Mouse (Mus musculus) E14TG2a.4 (cell line): ENCODE results near the gene Col4a3bp.

ENCODE experiments used
- CTCF ChIP-seq: conservative IDR thresholded peaks from 2 replicates; pipeline ENCODE4 v1.5.1; 2014; ENCODE audit warnings: low read length
- NANOG ChIP-seq: IDR thresholded peaks from 2 replicates; pipeline ENCODE4 v1.6.1; 2014; ENCODE audit warnings: borderline replicate concordance, low read length, mixed read lengths
- POU5F1 ChIP-seq: IDR thresholded peaks from 2 replicates; pipeline ENCODE4 v1.6.1; 2014; ENCODE audit warnings: low read length, borderline replicate concordance

GRCm38 (mm10) chr13:96588642-96589041 lies 46.2 kb downstream of the Col4a3bp start:
- no peak for TF ChIP-seq CTCF
- no peak for TF ChIP-seq NANOG
- TF ChIP-seq POU5F1, result no peak
